Mouse (Mus musculus): Measurements from ENCODE around the gene Olfr1358.
"Not testable (repeated sequence)": the region's sequence is repeated elsewhere in the genome, so short reads cannot be mapped to it uniquely, and the experiment has no call there.

The Olfr1358 gene

DNA sequence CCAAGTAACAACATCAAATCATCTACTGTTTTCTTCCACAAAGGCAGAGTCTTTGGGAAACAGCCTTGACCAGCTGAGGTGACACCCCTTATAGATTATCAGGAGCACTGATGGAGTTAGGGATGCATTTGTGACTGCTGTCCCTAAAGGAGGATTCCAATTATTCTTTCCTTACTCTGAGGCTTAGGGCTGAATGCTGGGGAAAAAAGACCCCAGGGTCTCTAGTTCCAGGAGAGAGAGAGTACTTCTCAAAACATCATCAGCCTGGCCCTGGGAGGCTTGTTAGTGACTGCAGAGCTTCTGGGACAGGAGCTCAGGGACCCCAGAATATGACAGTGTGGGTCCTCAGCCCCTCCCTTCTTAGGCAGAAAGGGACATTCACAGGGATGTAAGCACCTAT is at the start of gene Olfr1358:
TSS of gene Olfr1358 (plus strand) at position 301 of the 400 bp plus-strand sequence.
- no peak for DNase-seq (ENCODE audit: low read depth, low spot score)

DNA sequence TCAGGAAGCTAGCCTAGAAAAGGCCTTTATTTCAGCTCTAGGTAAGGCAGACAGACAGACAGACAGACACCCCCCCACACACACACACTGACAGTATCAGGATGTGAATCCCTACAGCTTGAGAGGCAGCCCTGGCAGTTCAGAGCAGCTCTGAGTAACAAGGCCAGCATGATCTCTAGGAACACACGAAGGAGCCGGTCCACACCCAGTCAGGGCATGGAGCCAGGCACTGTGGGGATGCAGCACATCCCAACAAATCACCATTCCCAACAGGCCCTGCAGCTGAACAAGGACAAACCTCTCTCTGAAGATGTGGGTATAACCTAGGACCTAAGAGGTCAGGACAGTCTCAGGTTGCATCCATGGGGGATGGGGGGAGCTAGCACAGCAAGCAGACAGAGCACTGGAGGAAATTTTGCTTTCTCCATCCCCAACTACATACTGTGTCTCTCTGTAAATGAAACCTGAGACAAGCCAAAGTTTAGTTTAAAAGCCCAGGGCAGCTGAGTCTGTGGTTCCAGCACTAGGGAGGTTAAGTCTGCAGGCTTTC is 49.4 kb upstream of the Olfr1358 start:
- no peak for DNase-seq (ENCODE audit: low read depth, low spot score)

DNA sequence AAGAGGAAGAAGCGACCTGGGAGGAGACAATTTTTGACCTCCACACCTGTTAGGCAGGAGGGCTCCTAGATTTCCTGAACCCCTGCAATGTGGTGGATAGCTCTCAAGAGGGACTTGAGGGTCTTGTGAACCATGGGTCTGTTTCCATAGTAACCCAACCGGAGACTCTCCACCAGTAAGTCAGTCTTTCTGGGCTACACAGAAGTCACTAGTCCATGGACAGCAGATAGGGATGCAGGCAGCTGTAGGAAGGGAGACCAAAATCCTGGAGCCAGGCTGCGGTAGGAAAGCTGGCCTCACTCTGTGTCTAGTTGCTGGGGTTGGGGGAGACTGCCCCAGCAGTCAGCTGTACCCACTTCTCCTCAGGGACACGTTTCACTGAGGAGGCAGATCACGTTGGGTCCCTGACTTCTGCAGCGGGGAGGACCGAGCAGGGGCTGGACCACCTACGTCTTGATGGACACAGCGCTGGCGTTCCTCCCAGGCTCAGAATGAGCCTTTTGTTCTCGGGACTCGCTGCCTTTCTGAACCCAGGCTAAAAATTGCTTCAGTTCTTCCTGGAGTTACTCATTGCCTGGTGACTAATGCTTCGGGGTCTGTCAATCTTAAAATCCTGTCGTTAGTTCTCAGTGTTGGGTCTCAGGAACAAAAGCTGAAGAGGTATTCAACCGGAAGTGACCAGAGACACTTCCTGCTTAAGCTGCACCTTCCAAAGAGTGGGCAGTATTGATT is 46.5 kb upstream of the Olfr1358 start:
- DNase-seq (ENCODE audit: low read depth, low spot score) = no peak

DNA sequence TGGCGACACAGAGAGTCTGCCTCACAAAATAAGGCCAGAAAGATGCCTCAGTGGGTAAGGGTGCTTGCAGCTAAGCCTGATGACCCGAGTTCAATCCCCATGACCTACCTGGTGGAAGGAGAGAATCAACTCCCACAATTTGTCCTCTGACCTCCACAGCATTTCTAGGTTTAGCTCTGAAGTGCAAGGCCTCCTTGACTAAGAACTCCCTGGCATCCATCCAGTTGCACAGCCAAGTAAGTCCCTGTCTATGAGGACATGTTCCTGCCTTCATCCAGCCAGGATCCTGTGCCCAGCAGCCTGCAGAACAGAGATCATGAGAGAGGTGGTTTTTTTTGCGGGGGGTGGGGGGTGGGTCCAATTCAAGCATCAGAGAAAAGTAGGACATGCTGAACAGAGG is 45.2 kb upstream of the Olfr1358 start:
- no peak for DNase-seq (ENCODE audit: low read depth, low spot score)

DNA sequence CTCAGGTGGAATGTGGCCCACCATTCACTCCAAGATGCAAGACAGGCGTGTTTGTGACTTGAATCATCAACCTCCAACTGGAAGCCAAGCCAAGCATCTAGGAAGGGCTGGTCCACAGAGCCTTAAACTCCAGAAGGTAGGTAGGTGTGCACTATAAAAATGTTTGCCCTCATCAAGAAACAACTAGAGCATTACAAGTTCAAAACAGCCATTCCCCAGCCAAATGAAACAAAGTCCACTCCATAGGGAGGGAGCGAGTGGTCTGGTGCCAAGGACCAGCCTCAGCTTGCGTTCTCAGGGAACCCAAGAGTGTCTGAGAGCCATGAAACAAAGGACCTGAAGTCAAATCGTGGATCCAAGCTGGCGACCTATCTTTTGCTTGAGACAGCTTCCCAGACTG is 43.8 kb upstream of the Olfr1358 start:
- DNase-seq (ENCODE audit: low read depth, low spot score) = no peak

DNA sequence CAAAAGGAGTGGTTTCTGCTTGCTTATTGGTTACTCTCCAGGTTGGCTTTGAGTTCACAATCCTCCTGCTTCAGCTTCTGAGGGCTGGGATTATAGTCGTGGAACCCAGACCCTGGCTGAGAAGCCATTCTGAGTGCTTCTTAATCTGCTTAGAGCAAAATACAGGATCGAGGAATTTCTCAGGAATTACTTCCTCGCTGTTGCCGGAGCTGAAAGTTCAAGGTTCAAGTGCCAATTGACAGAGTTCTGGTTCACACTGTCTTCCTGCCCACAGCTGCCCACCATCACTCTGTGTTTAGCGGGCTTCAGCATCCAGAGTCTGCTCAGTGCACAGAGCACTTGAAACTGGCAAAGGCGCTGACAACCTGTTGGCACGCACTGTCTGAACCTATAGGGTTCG is 42.5 kb upstream of the Olfr1358 start:
- DNase-seq (ENCODE audit: low read depth, low spot score) = no peak

DNA sequence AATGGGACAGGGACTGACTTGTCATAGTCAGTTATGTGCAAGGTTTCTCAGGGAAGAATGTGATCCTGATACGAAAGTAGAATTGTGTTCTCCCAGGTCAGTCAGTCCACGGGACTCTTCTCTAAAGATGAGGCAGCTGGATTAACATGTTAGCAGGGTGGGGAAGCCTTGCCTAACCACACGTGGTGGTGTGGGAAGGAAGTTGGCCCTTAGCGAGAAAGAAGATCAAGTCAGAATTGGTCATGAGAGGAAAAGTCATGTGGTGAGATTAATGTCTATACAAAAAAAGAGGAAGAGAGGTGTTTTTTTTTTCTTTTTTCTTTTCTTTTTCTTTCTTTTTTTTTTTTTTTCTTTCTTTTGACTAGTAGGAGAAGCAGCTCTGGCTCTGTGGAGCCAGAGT is 40.4 kb upstream of the Olfr1358 start:
- no peak for DNase-seq (ENCODE audit: low read depth, low spot score)

DNA sequence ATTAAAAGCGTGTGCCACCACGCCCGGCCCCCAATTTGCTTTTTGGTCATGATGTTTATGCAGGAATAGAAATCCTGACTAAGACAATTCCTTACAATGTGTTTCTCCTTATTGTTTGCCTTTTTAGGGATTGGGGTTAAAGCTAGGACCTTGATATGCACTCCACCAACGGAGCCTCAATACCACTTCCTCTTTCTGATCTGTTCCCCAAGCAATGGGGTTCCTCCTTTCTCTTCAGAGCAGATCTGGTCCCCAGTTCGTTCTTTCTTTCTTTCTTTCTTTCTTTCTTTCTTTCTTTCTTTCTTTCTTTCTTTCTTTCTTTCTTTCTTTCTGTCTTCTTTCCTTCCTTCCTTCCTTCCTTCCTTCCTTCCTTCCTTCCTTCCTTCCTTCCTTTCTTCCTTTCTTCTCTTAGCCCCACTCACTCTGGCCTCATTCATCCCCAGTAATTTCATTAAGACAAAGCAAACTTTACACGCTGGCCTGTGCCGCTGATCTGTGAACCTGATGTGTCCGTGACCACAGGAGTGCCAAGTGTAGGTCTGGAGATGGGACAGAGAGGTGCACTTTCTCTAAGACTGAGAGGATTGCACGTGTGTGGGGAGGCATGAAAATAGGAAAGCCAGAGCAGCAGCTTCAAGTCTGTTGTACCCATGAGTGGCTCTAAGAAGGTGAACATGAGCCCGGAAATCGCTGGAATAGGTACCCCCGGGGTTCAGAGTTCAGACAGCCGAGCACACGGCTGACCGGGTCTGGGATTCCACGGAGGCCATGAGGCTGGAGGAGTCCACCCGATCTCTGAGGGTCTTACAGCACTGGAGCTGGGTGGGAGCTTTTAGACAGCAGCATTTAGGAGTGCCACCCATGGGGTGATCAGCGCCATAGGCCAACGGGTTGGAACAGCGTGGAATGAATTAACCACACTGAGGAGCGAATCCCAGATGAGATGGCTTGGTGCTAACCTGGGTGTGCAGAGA is 36.0 kb upstream of the Olfr1358 start:
- no peak for DNase-seq (ENCODE audit: low read depth, low spot score)

DNA sequence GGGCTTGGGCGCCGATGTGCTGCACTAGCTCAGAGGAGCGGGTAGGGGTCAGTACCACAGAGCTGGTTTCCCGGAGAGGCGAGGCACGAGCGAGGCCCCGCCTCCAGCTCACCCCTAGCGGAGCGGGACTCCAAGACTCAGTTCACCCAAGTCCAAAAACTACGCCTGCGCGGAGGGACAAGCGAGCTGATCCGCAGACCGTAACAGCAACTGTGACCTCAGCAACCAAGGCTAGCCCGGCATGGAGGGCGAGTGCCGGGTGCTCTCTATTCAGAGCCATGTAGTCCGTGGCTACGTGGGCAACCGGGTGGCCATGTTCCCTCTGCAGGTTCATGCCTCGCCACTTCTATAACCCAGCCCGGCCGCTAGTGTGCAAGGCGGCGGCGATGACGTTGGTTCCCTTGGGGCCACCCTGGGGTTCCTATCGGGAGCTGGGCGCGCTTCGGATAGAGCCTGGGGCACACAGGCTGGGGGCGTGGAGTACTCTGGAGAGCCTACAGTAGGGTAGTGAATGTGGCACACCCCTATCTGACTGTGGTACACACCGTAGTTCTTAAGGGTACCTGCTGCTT is 35.2 kb upstream of the Olfr1358 start:
- no peak for DNase-seq (ENCODE audit: low read depth, low spot score)

DNA sequence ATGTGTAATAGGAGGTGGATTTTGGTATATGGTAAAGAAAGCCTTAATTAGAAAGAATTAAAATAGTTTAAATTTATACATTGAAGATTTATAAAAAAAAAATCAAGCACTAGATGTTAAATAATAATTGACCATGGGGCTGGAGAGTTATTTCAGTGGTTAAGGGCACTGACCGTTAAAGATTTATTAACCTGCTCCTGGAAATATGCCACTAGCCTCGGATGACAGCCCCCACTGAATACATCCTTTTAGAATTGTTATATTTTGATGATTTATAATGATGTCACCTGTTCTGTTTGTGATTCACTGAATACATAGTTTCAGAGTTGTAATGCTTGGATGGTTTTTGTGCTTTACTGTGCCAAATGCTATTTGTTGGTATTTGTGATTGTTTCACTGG is 31.9 kb upstream of the Olfr1358 start:
- DNase-seq (ENCODE audit: low read depth, low spot score) = not testable (repeated sequence)

DNA sequence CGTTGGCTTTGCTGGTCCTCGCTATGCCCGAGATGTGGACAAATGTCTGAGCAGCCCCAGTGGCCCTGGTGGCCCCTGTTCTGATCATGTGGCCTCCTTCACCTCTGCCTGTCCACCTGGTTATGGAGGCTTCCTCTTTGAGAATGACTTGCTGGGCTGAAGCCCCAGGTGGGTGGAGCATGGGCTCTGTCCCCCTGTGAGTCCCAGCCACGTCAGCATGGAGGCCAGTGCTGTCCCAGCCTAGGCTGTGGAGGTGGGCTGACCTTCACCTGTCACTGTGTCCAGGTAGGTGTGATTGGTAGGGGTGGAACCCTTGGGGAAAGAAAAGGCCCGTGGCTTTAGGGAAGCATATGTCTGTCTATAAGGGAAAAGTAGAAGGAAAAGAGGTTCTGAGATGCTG is 30.4 kb upstream of the Olfr1358 start:
- no peak for DNase-seq (ENCODE audit: low read depth, low spot score)

DNA sequence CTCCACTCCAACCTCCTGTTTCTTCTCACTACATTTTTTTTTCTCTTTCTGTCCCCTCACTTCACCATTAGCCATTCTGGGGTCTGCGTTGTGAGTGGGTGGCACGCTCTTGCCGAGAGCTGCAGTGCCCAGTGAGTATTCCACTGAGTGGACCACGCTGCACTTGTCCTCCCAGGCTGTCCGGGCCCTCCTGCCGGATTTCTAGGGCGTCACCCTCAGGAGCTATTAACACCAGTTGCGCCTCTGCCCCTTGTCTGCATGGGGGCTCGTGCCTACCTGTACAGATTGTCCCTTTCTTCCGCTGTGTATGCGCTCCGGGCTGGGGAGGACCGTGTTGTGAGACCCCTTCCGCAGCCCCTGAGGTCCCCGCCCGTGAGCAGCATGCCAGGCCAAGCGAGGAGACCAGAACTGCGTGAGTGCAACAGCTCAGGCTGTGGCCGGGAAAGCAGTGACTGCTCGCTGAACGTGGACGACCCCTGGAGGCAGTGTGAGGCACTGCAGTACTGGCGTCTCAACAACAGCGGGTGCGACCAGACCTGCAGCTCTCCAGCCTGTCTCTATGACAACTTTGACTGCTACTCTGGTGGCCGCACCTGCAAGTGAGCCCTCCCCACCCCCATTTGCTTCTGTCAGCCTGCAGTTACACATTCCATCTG is 29.7 kb upstream of the Olfr1358 start:
- no peak for DNase-seq (ENCODE audit: low read depth, low spot score)

DNA sequence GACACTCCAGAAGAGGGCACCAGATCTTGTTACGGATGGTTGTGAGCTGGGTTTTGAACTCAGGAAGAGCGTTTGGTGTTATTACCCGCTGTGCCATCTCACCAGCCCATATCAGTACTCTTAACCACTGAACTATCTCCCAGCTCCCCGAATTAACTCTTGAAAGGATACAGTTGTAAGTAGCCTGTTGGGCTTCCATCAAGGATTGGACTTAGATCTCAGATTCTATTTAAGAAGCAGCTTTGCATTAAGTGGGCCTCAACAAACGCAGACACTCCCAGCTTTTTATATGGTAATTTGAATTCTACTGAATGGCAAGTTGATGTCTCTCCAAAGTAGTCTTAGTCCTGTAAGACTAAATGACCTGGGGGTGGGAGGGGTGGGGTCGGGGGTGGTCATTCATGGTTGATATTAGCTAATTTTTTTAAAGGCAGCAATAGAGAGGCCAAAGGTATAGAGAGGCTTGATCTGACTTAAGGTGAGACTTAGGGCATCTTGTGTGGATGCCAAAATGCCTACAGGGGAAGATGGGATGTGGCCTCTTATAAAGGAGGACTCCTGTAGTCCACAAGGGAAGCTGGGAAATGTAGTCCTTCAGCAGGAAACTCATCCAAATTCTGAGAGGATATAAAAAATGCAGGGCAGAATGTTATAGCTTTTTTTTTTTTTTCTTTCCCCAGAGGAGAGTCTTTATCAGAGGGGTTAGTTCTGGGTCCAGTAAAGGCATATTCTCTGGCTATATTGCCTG is 14.1 kb upstream of the Olfr1358 start:
- no peak for DNase-seq (ENCODE audit: low read depth, low spot score)

DNA sequence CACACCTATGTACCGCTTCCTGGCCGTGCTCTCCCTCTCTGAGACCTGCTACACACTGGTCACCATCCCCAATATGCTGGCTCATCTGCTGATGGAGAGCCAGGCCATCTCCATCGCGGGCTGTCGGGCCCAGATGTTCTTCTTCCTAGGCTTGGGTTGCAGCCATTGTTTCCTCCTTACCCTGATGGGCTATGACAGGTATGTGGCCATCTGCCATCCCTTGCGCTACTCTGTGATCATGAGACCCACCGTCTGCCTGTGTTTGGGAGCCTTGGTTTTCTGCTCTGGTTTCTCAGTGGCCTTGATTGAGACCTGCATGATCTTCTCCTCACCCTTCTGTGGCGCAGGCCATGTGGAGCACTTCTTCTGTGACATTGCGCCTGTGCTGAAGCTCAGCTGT is 2.6 kb downstream of the Olfr1358 start:
- DNase-seq (ENCODE audit: low read depth, low spot score) = no peak

DNA sequence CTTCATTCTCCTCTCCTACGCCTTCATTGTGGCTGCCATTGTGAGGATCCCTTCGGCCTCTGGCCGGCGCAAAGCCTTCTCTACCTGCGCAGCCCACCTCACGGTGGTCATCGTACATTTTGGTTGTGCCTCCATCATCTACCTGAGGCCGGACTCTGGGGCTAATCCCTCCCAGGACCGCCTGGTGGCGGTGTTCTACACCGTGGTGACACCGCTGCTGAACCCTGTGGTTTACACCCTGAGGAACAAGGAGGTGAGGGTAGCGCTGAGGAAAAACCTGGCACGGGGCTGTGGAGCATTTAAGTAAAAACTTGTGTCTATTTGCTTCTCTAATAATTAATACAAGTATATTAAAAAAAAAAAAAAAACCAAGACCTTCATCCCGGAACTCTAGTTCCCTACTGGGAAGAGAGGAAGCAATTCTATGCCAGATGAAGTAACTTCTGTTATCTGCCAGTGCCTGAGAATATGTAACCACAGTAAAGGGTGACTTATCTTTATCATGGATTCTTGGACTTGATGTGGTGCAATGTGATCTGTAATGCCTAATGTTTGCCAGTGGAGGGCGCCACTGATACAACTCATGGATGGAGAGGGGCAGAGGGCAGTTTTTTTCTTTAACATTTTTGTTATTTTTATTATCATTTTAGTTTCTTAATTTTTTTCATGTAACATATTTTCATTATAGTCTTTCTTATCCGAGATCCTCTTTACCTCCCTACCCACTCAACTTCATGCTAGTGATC is 3.2 kb downstream of the Olfr1358 start:
- DNase-seq (ENCODE audit: low read depth, low spot score) = no peak

DNA sequence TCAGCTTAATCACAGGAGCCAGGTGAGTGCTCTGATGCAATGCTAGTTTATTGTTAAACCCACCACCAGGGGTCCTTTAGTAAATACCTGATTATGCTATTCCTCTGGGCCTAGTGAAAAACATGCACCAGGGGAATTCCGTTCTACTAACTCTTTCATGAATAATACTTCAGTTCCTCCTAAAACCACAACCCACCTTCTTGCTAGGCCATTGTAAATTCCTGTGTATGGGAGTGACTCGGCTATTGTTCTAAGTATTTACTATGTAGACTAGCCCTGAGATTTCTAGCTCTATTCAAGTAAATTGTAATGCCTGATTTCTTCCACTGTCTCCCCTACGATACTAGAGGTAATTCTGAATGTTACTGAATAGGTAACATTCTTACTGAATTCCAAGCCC is 7.8 kb downstream of the Olfr1358 start:
- DNase-seq (ENCODE audit: low read depth, low spot score) = not testable (repeated sequence)

DNA sequence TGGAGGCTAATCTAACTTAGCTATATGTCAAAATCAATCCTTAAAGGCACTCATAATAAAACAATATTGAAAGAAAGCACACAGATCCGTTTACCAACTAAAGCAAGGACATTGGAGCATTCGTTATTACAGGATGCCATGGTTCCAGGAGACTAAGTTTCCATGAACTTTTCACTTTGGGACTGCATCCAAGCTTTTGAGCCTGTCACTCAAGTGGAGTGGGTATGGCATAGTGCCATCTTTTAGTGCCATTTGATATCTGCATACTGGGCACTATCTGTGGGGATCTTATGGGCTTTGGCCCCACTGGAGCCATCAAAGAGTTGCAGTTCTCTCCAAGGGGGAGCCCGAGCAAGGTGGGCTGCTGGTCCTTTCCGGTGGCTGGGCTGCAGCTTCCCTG is 8.3 kb downstream of the Olfr1358 start:
- DNase-seq (ENCODE audit: low read depth, low spot score) = no peak

DNA sequence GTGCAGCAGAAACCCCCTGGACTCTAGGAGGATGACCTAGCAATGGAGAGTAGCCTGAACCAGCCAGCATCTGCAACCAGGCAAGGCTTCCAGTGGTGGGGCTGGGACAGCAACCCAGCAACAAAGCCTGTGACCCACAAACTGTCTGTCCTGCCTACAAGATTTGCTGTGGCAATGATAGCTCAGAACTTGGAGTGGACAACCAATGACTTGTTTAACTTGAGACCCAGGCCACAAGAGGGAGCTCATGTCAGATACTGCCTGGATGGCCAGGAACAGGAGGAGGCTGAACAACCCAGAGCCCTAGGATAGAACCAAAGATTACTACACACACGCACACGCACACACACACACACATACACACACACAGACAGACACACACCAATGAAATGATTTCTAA is 23.7 kb downstream of the Olfr1358 start:
- DNase-seq (ENCODE audit: low read depth, low spot score) = no peak

DNA sequence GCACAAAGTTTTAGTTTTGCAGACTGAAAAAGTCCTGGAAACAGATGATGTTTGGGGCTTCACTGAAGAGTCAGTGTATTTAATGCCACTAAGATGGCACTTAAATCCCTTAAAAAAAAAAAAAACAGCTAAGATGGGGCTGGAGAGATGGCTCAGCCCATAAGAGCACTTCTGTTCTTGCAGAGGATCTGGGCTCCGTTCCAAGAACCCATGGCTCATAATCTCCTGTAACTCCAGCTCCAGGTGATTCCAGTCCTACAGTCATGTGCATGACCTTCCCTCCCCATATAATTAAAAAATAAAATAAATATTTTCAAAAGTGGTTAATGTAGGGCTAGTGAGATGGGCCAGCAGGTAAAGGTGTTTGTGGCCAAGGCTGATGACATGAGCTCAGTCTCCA is 47.8 kb downstream of the Olfr1358 start:
- no peak for DNase-seq (ENCODE audit: low read depth, low spot score)

DNA sequence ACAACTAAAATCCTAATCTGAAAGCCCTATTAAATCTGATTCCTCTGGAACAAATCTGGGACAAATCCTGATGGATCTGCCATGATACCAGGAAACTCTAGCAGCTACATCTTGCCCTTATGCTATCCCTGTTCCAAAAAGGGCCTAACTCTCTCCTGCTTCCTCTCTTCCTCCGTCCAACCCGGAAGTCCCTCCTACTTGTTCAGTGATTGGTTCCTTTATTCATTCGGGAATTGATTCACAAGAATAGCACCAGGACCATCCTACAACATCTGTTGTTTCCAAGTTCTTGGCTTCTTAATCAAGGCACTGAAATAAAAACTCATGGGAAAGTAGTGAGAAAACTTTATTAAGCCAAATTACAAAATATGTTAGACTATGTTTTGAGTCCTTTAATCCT is 52.0 kb downstream of the Olfr1358 start:
- no peak for DNase-seq (ENCODE audit: low read depth, low spot score)

Data from telencephalon, adult 2 months (tissue).